Mouse (Mus musculus): ENCODE measurements around the gene Gfer. TPM values are rescaled to one million over a fixed set of nuclear protein-coding genes. Genes with fewer than 3 reads are reported as not detected.
A peak's percentile ranks its signal among the peaks of the same experiment; 100 is the strongest.

The Gfer gene
- polyA plus RNA-seq, 1 experiment from 2014 or later: 27.7 TPM

DNA sequence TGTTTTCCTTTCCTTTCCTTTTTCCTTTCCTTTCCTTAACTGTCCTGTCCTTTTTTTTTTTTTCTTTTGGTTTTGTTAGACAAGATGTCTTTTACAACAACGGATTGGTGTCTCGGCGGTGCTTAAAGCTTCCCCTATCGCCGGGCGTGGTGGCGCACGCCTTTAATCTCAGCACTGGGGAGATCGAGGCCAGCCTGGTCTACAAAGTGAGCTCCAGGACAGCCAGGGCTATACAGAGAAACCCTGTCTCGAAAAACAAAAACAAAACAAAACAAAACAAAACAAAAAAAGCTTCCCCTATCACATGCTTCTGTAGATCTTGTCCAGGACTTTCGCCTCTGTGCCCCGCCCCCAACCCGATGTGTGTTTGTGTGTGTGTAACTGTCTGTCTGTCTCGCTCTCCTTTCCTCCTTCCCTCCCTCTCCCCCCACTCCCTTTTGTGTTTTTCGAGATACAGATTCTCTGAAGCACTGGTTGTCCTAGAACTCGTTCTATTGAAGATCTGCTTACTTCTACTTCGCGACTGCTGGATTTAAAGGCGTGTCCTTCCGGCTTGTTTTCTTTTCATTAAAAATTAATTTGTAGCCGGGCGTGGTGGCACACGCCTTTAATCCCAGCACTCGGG is 12.0 kb upstream of the Gfer start:
- no peak for ATAC-seq (ENCODE audit: low FRiP score, low TSS enrichment)
- H3K27me3 ChIP-seq (ENCODE audit: control insufficient read depth, insufficient read depth, low read length): no peaks in the 10 kb centered on the region
- H3K4me1 ChIP-seq (replicated peaks; ENCODE audit: control insufficient read depth, insufficient read depth): no peaks in the 10 kb centered on the region
- peak overlapping the region; percentile 77 for H3K4me2 ChIP-seq (replicated peaks; ENCODE audit: low read depth)
- peak overlapping the region; percentile 72 for H3K9ac ChIP-seq (ENCODE audit: low read length)
- peak overlapping the region; percentile 66 for H3K4me3 ChIP-seq (ENCODE audit: low read depth, low read length)
- TF ChIP-seq EP300 (optimal IDR thresholded peaks at IDR 0.05) (no peak), CTCF (IDR thresholded peaks at IDR 0.05; ENCODE audit: low read depth) (no peak)
- WGBS: 4% methylated on average over 24 of the region's 24 CpGs
- peaks cover 12% of the 10 kb centered on the region for H3K36me3 ChIP-seq (ENCODE audit: control insufficient read depth, insufficient read depth, low read length)
- no peaks in the 10 kb centered on the region for H3K9me3 ChIP-seq (ENCODE audit: control insufficient read depth, low read length)
- H3K27ac ChIP-seq (replicated peaks): peak overlapping the region; percentile 86
- no peak for DNase-seq (ENCODE audit: low spot score)

- Histone ChIP-seq H3K27ac (replicated peaks) (peak within 1 kb of the TSS; percentile 86), H3K4me3 (ENCODE audit: low read depth, low read length) (peak within 1 kb of the TSS; percentile 66), H3K27me3 (ENCODE audit: control insufficient read depth, insufficient read depth, low read length) (no peaks in the 10 kb centered on the region), H3K9me3 (ENCODE audit: control insufficient read depth, low read length) (no peaks in the 10 kb centered on the region), H3K4me1 (replicated peaks; ENCODE audit: control insufficient read depth, insufficient read depth) (no peaks in the 10 kb centered on the region), H3K4me2 (replicated peaks; ENCODE audit: low read depth) (peak within 1 kb of the TSS; percentile 77), H3K36me3 (ENCODE audit: control insufficient read depth, insufficient read depth, low read length) (peaks cover 13% of the 10 kb centered on the region), H3K9ac (ENCODE audit: low read length) (peak within 1 kb of the TSS; percentile 72)
- ATAC-seq (ENCODE audit: low FRiP score, low TSS enrichment) (peak; percentile 85), DNase-seq (ENCODE audit: low spot score) (peak; percentile 96)
- TF ChIP-seq EP300 (optimal IDR thresholded peaks at IDR 0.05): no peak
- no peak for TF ChIP-seq CTCF (IDR thresholded peaks at IDR 0.05; ENCODE audit: low read depth)
- WGBS: 2% methylated on average over 32 of the region's 32 CpGs
Measured at GRCm38 (mm10) chr17:24706982-24707800, 11.2 kb upstream of the Gfer start, which contains the start of gene Tbl3. Gene Tbl3, minus strand, starts transcription at chr17:24707660.

GRCm38 (mm10) chr17:24705821-24706220 is 9.9 kb upstream of the Gfer start:
- no peaks in the 10 kb centered on the region for H3K4me1 ChIP-seq (replicated peaks; ENCODE audit: control insufficient read depth, insufficient read depth)
- H3K4me2 ChIP-seq (replicated peaks; ENCODE audit: low read depth): no peak overlapping the region
- no peak overlapping the region for H3K4me3 ChIP-seq (ENCODE audit: low read depth, low read length)
- no peak for TF ChIP-seq CTCF (IDR thresholded peaks at IDR 0.05; ENCODE audit: low read depth)
- no peak for TF ChIP-seq EP300 (optimal IDR thresholded peaks at IDR 0.05)
- H3K36me3 ChIP-seq (ENCODE audit: control insufficient read depth, insufficient read depth, low read length): peaks cover 23% of the 10 kb centered on the region
- H3K27ac ChIP-seq (replicated peaks): no peak overlapping the region
- no peaks in the 10 kb centered on the region for H3K27me3 ChIP-seq (ENCODE audit: control insufficient read depth, insufficient read depth, low read length)
- ATAC-seq (ENCODE audit: low FRiP score, low TSS enrichment): no peak
- WGBS: 96% methylated on average over 3 of the region's 3 CpGs
- no peak overlapping the region for H3K9ac ChIP-seq (ENCODE audit: low read length)
- DNase-seq (ENCODE audit: low spot score): no peak
- H3K9me3 ChIP-seq (ENCODE audit: control insufficient read depth, low read length): no peaks in the 10 kb centered on the region

- Histone ChIP-seq H3K4me1 (replicated peaks; ENCODE audit: control insufficient read depth, insufficient read depth) (peaks cover 5% of the 10 kb centered on the region; the same call in 1 of the 2 replicates), H3K27me3 (ENCODE audit: control insufficient read depth, insufficient read depth, low read length) (no peaks in the 10 kb centered on the region), H3K36me3 (ENCODE audit: control insufficient read depth, insufficient read depth, low read length) (peaks cover 25% of the 10 kb centered on the region), H3K9ac (ENCODE audit: low read length) (no peak overlapping the region), H3K9me3 (ENCODE audit: control insufficient read depth, low read length) (no peaks in the 10 kb centered on the region), H3K4me3 (ENCODE audit: low read depth, low read length) (no peak overlapping the region), H3K27ac (replicated peaks) (no peak overlapping the region), H3K4me2 (replicated peaks; ENCODE audit: low read depth) (no peak overlapping the region)
- 88% methylated on average over 9 of the region's 9 CpGs for WGBS
- no peak for ATAC-seq (ENCODE audit: low FRiP score, low TSS enrichment)
- TF ChIP-seq EP300 (optimal IDR thresholded peaks at IDR 0.05) (no peak), CTCF (IDR thresholded peaks at IDR 0.05; ENCODE audit: low read depth) (no peak)
- no peak for DNase-seq (ENCODE audit: low spot score)
Measured at GRCm38 (mm10) chr17:24701251-24701650, 5.3 kb upstream of the Gfer start.

- ATAC-seq (ENCODE audit: low FRiP score, low TSS enrichment) (no peak), DNase-seq (ENCODE audit: low spot score) (no peak)
- H3K36me3 ChIP-seq (ENCODE audit: control insufficient read depth, insufficient read depth, low read length): peaks cover 22% of the 10 kb centered on the region
- H3K9ac ChIP-seq (ENCODE audit: low read length): no peak overlapping the region
- TF ChIP-seq CTCF (IDR thresholded peaks at IDR 0.05; ENCODE audit: low read depth): no peak
- 87% methylated on average over 2 of the region's 2 CpGs for WGBS
- no peaks in the 10 kb centered on the region for H3K27me3 ChIP-seq (ENCODE audit: control insufficient read depth, insufficient read depth, low read length)
- no peaks in the 10 kb centered on the region for H3K9me3 ChIP-seq (ENCODE audit: control insufficient read depth, low read length)
- H3K4me2 ChIP-seq (replicated peaks; ENCODE audit: low read depth): no peak overlapping the region
- peaks cover 5% of the 10 kb centered on the region; the same call in 1 of the 2 replicates for H3K4me1 ChIP-seq (replicated peaks; ENCODE audit: control insufficient read depth, insufficient read depth)
- H3K27ac ChIP-seq (replicated peaks): no peak overlapping the region
- H3K4me3 ChIP-seq (ENCODE audit: low read depth, low read length): no peak overlapping the region
Measured at GRCm38 (mm10) chr17:24699473-24699872, 3.5 kb upstream of the Gfer start.

DNA sequence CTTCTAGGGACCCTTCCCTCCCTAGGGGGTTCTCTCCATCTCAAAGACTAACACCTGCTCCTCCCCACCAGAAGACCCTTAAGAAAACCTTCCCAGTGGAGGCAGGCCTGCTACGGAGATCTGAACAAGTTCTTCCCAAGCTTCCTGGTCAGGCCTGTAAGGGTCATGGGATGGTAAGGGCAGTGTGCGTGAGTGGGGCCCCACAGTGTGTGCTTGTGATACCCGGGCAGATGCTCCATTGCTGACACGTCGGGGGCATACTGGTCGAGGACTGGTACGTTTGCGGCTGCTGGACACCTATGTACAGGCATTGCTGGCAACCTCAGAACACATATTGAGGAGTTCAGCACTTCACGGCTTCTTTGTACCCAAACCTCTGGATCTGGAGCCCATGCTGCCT is 2.8 kb upstream of the Gfer start:
- ATAC-seq (ENCODE audit: low FRiP score, low TSS enrichment): no peak
- H3K4me3 ChIP-seq (ENCODE audit: low read depth, low read length): no peak overlapping the region
- no peak overlapping the region; the same call in 1 of the 2 replicates for H3K27ac ChIP-seq (replicated peaks)
- no peaks in the 10 kb centered on the region for H3K9me3 ChIP-seq (ENCODE audit: control insufficient read depth, low read length)
- H3K4me1 ChIP-seq (replicated peaks; ENCODE audit: control insufficient read depth, insufficient read depth): peaks cover 5% of the 10 kb centered on the region; the same call in 1 of the 2 replicates
- H3K4me2 ChIP-seq (replicated peaks; ENCODE audit: low read depth): peak overlapping the region; percentile 12; the same call in 1 of the 2 replicates
- no peak overlapping the region for H3K9ac ChIP-seq (ENCODE audit: low read length)
- H3K27me3 ChIP-seq (ENCODE audit: control insufficient read depth, insufficient read depth, low read length): no peaks in the 10 kb centered on the region
- WGBS: 73% methylated on average over 9 of the region's 9 CpGs
- no peak for DNase-seq (ENCODE audit: low spot score)
- no peak for TF ChIP-seq CTCF (IDR thresholded peaks at IDR 0.05; ENCODE audit: low read depth)
- TF ChIP-seq EP300 (optimal IDR thresholded peaks at IDR 0.05): no peak
- peaks cover 15% of the 10 kb centered on the region for H3K36me3 ChIP-seq (ENCODE audit: control insufficient read depth, insufficient read depth, low read length)

Measured in stomach, postnatal 0 days (tissue).